Mouse (Mus musculus) lung, postnatal 14 days (tissue): Measurements from ENCODE around the gene Dph2.

Source experiments
- DNase-seq: peaks from one replicate; pipeline ENCODE4 v3.0.0; 2021

The Dph2 gene

GRCm38 (mm10) chr4:117870437-117870836 lies 21.4 kb downstream of the Dph2 start:
- no peak for DNase-seq

GRCm38 (mm10) chr4:117869317-117869716 lies 22.5 kb downstream of the Dph2 start:
- DNase-seq, result no peak

- peak; percentile 70 for DNase-seq
Measured at GRCm38 (mm10) chr4:117867823-117868222, 24.0 kb downstream of the Dph2 start.

GRCm38 (mm10) chr4:117867000-117867399 lies 24.8 kb downstream of the Dph2 start:
- DNase-seq, result no peak

- DNase-seq, result peak; percentile 82
Measured at GRCm38 (mm10) chr4:117866083-117866482, 25.7 kb downstream of the Dph2 start.

- DNase-seq, result no peak
Measured at GRCm38 (mm10) chr4:117862823-117863222, 29.0 kb downstream of the Dph2 start.

- DNase-seq, result no peak
Measured at GRCm38 (mm10) chr4:117860570-117860969, 31.3 kb downstream of the Dph2 start.

GRCm38 (mm10) chr4:117858794-117859193 lies 33.0 kb downstream of the Dph2 start:
- peak; percentile 78 for DNase-seq

GRCm38 (mm10) chr4:117855146-117855545 lies 36.7 kb downstream of the Dph2 start:
- DNase-seq, result no peak

GRCm38 (mm10) chr4:117852152-117852868 lies 39.5 kb downstream of the Dph2 start:
- no peak for DNase-seq

GRCm38 (mm10) chr4:117850871-117851270 lies 41.0 kb downstream of the Dph2 start:
- DNase-seq, result no peak

- no peak for DNase-seq
Measured at GRCm38 (mm10) chr4:117850176-117850575, 41.7 kb downstream of the Dph2 start.

- DNase-seq, result no peak
Measured at GRCm38 (mm10) chr4:117849506-117849905, 42.3 kb downstream of the Dph2 start.

- DNase-seq, result no peak
Measured at GRCm38 (mm10) chr4:117849063-117849462, 42.8 kb downstream of the Dph2 start.

GRCm38 (mm10) chr4:117847011-117847410 lies 44.8 kb downstream of the Dph2 start:
- no peak for DNase-seq

- DNase-seq, result no peak
Measured at GRCm38 (mm10) chr4:117846261-117846660, 45.6 kb downstream of the Dph2 start.

GRCm38 (mm10) chr4:117845316-117845715 lies 46.5 kb downstream of the Dph2 start:
- DNase-seq, result no peak

- no peak for DNase-seq
Measured at GRCm38 (mm10) chr4:117844467-117844866, 47.4 kb downstream of the Dph2 start.

- DNase-seq, result no peak
Measured at GRCm38 (mm10) chr4:117843101-117843500, 48.7 kb downstream of the Dph2 start.

- no peak for DNase-seq
Measured at GRCm38 (mm10) chr4:117841566-117841965, 50.3 kb downstream of the Dph2 start.

- DNase-seq, result no peak
Measured at GRCm38 (mm10) chr4:117840821-117841220, 51.0 kb downstream of the Dph2 start.

GRCm38 (mm10) chr4:117839366-117839765 lies 52.5 kb downstream of the Dph2 start:
- no peak for DNase-seq
